Mouse (Mus musculus) myocyte (in vitro differentiated cells): ENCODE results near the gene Ptprd. TPM values are rescaled to one million over a fixed set of nuclear protein-coding genes. Genes with fewer than 3 reads are reported as not detected.

ENCODE experiments used
- H3K27me3 ChIP-seq: one replicate; pipeline ENCODE4 v1.6.1; 2011; ENCODE audit not compliant: control insufficient read depth, insufficient read depth, insufficient read length
- H3K36me3 ChIP-seq: one replicate; pipeline ENCODE4 v1.6.1; 2011; ENCODE audit not compliant: control insufficient read depth, insufficient read depth
- H3K4me2 ChIP-seq: one replicate; pipeline ENCODE4 v1.6.1; 2011; ENCODE audit warnings: low read depth, control low read depth
- H3K4me3 ChIP-seq: one replicate; pipeline ENCODE4 v1.5.1; 2011; ENCODE audit warnings: mild to moderate bottlenecking, control low read depth, moderate library complexity
- H3K79me2 ChIP-seq: one replicate; pipeline ENCODE4 v1.6.1; 2011; ENCODE audit not compliant: control insufficient read depth, insufficient read depth
- H3ac ChIP-seq: one replicate; pipeline ENCODE4 v1.6.1; 2011; ENCODE audit not compliant: control insufficient read depth, insufficient read length
- CEBPB ChIP-seq: IDR thresholded peaks from 2 replicates; pipeline ENCODE4 v1.6.1; 2011; ENCODE audit warnings: mild to moderate bottlenecking, moderate library complexity; ENCODE audit not compliant: poor library complexity, insufficient read depth, severe bottlenecking
- E2F4 ChIP-seq: IDR thresholded peaks from one replicate; pipeline ENCODE4 v1.6.1; 2011; ENCODE audit warnings: mild to moderate bottlenecking, control low read depth, moderate library complexity; ENCODE audit not compliant: insufficient read depth
- MAX ChIP-seq: IDR thresholded peaks from one replicate; pipeline ENCODE4 v1.6.1; 2011; ENCODE audit warnings: low read depth, mild to moderate bottlenecking, control low read depth
- MYOD1 ChIP-seq, 3 experiments: IDR thresholded peaks; one replicate each; pipeline ENCODE4 v1.6.1; 2011; ENCODE audit warnings: control low read depth in 2 of 3, low read depth in 2 of 3, mild to moderate bottlenecking in 2 of 3, moderate library complexity in 1 of 3; ENCODE audit not compliant: insufficient read length in 2 of 3, control insufficient read depth in 1 of 3
- MYOG ChIP-seq, 3 experiments: IDR thresholded peaks; one replicate each; pipeline ENCODE4 v1.6.1; 2011; ENCODE audit warnings: control low read depth in 2 of 3, low read depth in 2 of 3, mild to moderate bottlenecking in 2 of 3; ENCODE audit not compliant: insufficient read length in 2 of 3, control insufficient read depth in 1 of 3, insufficient read depth in 1 of 3
- POLR2A ChIP-seq: IDR thresholded peaks from one replicate; pipeline ENCODE4 v1.6.1; 2011; ENCODE audit warnings: low read depth, mild to moderate bottlenecking, control low read depth, moderate library complexity; ENCODE audit not compliant: insufficient read length
- POLR2AphosphoS2 ChIP-seq: IDR thresholded peaks from one replicate; pipeline ENCODE4 v1.6.1; 2011; ENCODE audit warnings: low read depth, control low read depth; ENCODE audit not compliant: insufficient read length
- REST ChIP-seq: IDR thresholded peaks from one replicate; pipeline ENCODE4 v1.6.1; 2011; ENCODE audit warnings: mild to moderate bottlenecking, control low read depth, moderate library complexity; ENCODE audit not compliant: insufficient read depth, insufficient read length
- SRF ChIP-seq: IDR thresholded peaks from one replicate; pipeline ENCODE4 v1.6.1; 2011; ENCODE audit warnings: low read depth; ENCODE audit not compliant: control insufficient read depth, insufficient read length
- TCF12 ChIP-seq: IDR thresholded peaks from one replicate; pipeline ENCODE4 v1.6.1; 2011; ENCODE audit warnings: mild to moderate bottlenecking, control low read depth; ENCODE audit not compliant: poor library complexity, insufficient read depth, severe bottlenecking
- TCF3 ChIP-seq: IDR thresholded peaks from one replicate; pipeline ENCODE4 v1.6.1; 2011; ENCODE audit warnings: low read depth, control low read depth; ENCODE audit not compliant: insufficient read length
- USF1 ChIP-seq: IDR thresholded peaks from one replicate; pipeline ENCODE4 v1.6.1; 2011; ENCODE audit warnings: low read depth, mild to moderate bottlenecking, control low read depth, moderate library complexity
- polyA plus RNA-seq: library from polyadenylated mRNA; unstranded; fragments of >200 nt; fragmentation: generic; extraction: Trizol; gene quantifications from one replicate; pipeline ENCODE4 v1.2.1, GENCODE M21; 2012; ENCODE audit warnings: missing spikeins

The Ptprd gene
- polyA plus RNA-seq, 1 experiment = 2.9 TPM

GRCm38 (mm10) chr4:76192031-76192430 lies 2019.7 kb downstream of the Ptprd start:
- Histone ChIP-seq H3K27me3 (no peaks in the 10 kb centered on the region), H3ac (no peak overlapping the region), H3K4me3 (no peak overlapping the region), H3K36me3 (no peaks in the 10 kb centered on the region), H3K4me2 (no peak overlapping the region), H3K79me2 (no peaks in the 10 kb centered on the region)
- TF ChIP-seq E2F4 (no peak), POLR2AphosphoS2 (no peak), TCF12 (no peak), CEBPB (no peak), MYOG (IDR thresholded peaks at IDR 0.05; ENCODE audit: control insufficient read depth in 1 of 3, insufficient read depth in 1 of 3, insufficient read length in 2 of 3, low read depth in 2 of 3) (no peak), MYOD1 (IDR thresholded peaks at IDR 0.05; ENCODE audit: control insufficient read depth in 1 of 3, insufficient read length in 2 of 3, low read depth in 2 of 3) (no peak), USF1 (no peak), SRF (no peak), POLR2A (no peak), MAX (no peak), TCF3 (no peak), REST (no peak)

GRCm38 (mm10) chr4:76190788-76191187 lies 2021.0 kb downstream of the Ptprd start:
- Histone ChIP-seq H3K4me2 (no peak overlapping the region), H3K27me3 (no peaks in the 10 kb centered on the region), H3K79me2 (no peaks in the 10 kb centered on the region), H3K4me3 (no peak overlapping the region), H3ac (no peak overlapping the region), H3K36me3 (no peaks in the 10 kb centered on the region)
- TF ChIP-seq MAX (no peak), TCF12 (no peak), MYOD1 (IDR thresholded peaks at IDR 0.05; ENCODE audit: control insufficient read depth in 1 of 3, insufficient read length in 2 of 3, low read depth in 2 of 3) (no peak), TCF3 (no peak), SRF (no peak), REST (no peak), USF1 (no peak), POLR2AphosphoS2 (no peak), CEBPB (no peak), E2F4 (no peak), MYOG (IDR thresholded peaks at IDR 0.05; ENCODE audit: control insufficient read depth in 1 of 3, insufficient read depth in 1 of 3, insufficient read length in 2 of 3, low read depth in 2 of 3) (no peak), POLR2A (no peak)

GRCm38 (mm10) chr4:76183095-76183494 lies 2028.7 kb downstream of the Ptprd start:
- H3K4me3 ChIP-seq = no peak overlapping the region
- TF ChIP-seq E2F4 = no peak
- TF ChIP-seq POLR2AphosphoS2 = no peak
- no peak for TF ChIP-seq USF1
- TF ChIP-seq MYOD1 (IDR thresholded peaks at IDR 0.05; ENCODE audit: control insufficient read depth in 1 of 3, insufficient read length in 2 of 3, low read depth in 2 of 3) = no peak
- TF ChIP-seq TCF3 = no peak
- no peak for TF ChIP-seq CEBPB
- TF ChIP-seq MYOG (IDR thresholded peaks at IDR 0.05; ENCODE audit: control insufficient read depth in 1 of 3, insufficient read depth in 1 of 3, insufficient read length in 2 of 3, low read depth in 2 of 3) = no peak
- TF ChIP-seq REST = no peak
- TF ChIP-seq POLR2A = no peak
- TF ChIP-seq MAX = no peak
- TF ChIP-seq SRF = no peak
- no peak for TF ChIP-seq TCF12
- H3ac ChIP-seq = no peak overlapping the region
- no peaks in the 10 kb centered on the region for H3K27me3 ChIP-seq
- no peak overlapping the region for H3K4me2 ChIP-seq
- no peaks in the 10 kb centered on the region for H3K79me2 ChIP-seq
- no peaks in the 10 kb centered on the region for H3K36me3 ChIP-seq

GRCm38 (mm10) chr4:76179497-76179896 lies 2032.3 kb downstream of the Ptprd start:
- Histone ChIP-seq H3K4me3 (no peak overlapping the region), H3K79me2 (no peaks in the 10 kb centered on the region), H3K36me3 (no peaks in the 10 kb centered on the region), H3ac (no peak overlapping the region), H3K27me3 (no peaks in the 10 kb centered on the region), H3K4me2 (no peak overlapping the region)
- TF ChIP-seq POLR2A (no peak), SRF (no peak), E2F4 (no peak), MYOG (IDR thresholded peaks at IDR 0.05; ENCODE audit: control insufficient read depth in 1 of 3, insufficient read depth in 1 of 3, insufficient read length in 2 of 3, low read depth in 2 of 3) (no peak)

- Histone ChIP-seq H3K79me2 (no peaks in the 10 kb centered on the region), H3K27me3 (no peaks in the 10 kb centered on the region), H3K4me2 (no peak overlapping the region), H3K4me3 (no peak overlapping the region), H3ac (no peak overlapping the region), H3K36me3 (no peaks in the 10 kb centered on the region)
- TF ChIP-seq MYOG (IDR thresholded peaks at IDR 0.05; ENCODE audit: control insufficient read depth in 1 of 3, insufficient read depth in 1 of 3, insufficient read length in 2 of 3, low read depth in 2 of 3) = no peak
- no peak for TF ChIP-seq MYOD1 (IDR thresholded peaks at IDR 0.05; ENCODE audit: control insufficient read depth in 1 of 3, insufficient read length in 2 of 3, low read depth in 2 of 3)
- no peak for TF ChIP-seq CEBPB
- TF ChIP-seq MAX = no peak
- no peak for TF ChIP-seq TCF12
- TF ChIP-seq E2F4 = no peak
- TF ChIP-seq USF1 = no peak
- TF ChIP-seq POLR2A = no peak
- TF ChIP-seq REST = no peak
- TF ChIP-seq POLR2AphosphoS2 = no peak
Observed at GRCm38 (mm10) chr4:76175086-76175485, 2036.7 kb downstream of the Ptprd start.
